Mouse (Mus musculus) myocyte (in vitro differentiated cells): ENCODE measurements around the gene Spin1.

Experiments used
- MYOD1 ChIP-seq, 3 experiments: IDR thresholded peaks; one replicate each; pipeline ENCODE4 v1.6.1; 2011; ENCODE audit warnings: control low read depth in 2 of 3, low read depth in 2 of 3, mild to moderate bottlenecking in 2 of 3, moderate library complexity in 1 of 3; ENCODE audit not compliant: insufficient read length in 2 of 3, control insufficient read depth in 1 of 3
- USF1 ChIP-seq: IDR thresholded peaks from one replicate; pipeline ENCODE4 v1.6.1; 2011; ENCODE audit warnings: low read depth, mild to moderate bottlenecking, control low read depth, moderate library complexity

GRCm38 (mm10) chr13:51122771-51123170 is 22.1 kb downstream of the Spin1 start:
- no peak for TF ChIP-seq MYOD1 (IDR thresholded peaks at IDR 0.05; ENCODE audit: control insufficient read depth in 1 of 3, insufficient read length in 2 of 3, low read depth in 2 of 3)
- no peak for TF ChIP-seq USF1
